Mouse (Mus musculus): ENCODE results near the gene Opcml.

DNA sequence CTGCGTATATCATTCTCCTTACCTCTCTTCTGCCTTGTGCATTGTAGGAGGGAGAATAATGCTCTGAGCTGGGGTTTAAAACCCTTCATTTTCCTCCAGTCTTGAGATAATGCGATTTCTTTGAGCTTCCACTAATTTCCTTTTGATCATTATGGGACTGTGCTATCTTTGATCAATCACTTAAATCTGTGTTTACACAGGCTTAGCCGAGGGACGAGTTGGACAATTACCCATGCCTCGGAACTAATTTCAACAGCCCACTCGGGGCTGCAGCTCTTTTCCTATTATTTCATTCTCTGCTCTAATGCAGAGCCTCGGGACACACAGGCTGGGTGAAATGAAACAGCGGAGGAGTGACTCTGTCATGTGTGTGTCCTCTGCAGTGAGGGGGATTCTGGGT lies 220.9 kb downstream of the Opcml start:
- no peak for TF ChIP-seq GATA1 (IDR thresholded peaks at IDR 0.05; ENCODE audit: low read length)
- TF ChIP-seq TAL1 (IDR thresholded peaks at IDR 0.05; ENCODE audit: low read length) = no peak

Data from erythroblast, embryonic 14.5 days (primary cell).